Mouse (Mus musculus) gastrocnemius, adult 18-20 months (tissue): ENCODE data around the gene Clec10a. TPM values are rescaled to one million over a fixed set of nuclear protein-coding genes. Genes with fewer than 3 reads are reported as not detected.
A peak's percentile ranks its signal among the peaks of the same experiment; 100 is the strongest.

ENCODE experiments used
- DNase-seq: peaks from one replicate; pipeline ENCODE4 v3.0.0; 2021; ENCODE audit warnings: low spot score
- total RNA-seq, 2 experiments: library from RNA; stranded (reverse); gene quantifications; 2 replicates each; pipeline ENCODE4 v1.2.3; 2021

Gene Clec10a
- total RNA-seq, 2 experiments from 2014 or later: 3.2 to 3.3 TPM

GRCm38 (mm10) chr11:70180496-70180895 is 24.5 kb downstream of the Clec10a start:
- DNase-seq: no peak

- DNase-seq: no peak
These were observed 29.1 kb downstream of the Clec10a start for GRCm38 (mm10) chr11:70185120-70185519.

- DNase-seq: no peak
These were observed 33.5 kb downstream of the Clec10a start for GRCm38 (mm10) chr11:70189319-70190134.

GRCm38 (mm10) chr11:70191188-70191587 is 35.2 kb downstream of the Clec10a start:
- DNase-seq: no peak

- no peak for DNase-seq
These were observed 36.2 kb downstream of the Clec10a start for GRCm38 (mm10) chr11:70192157-70192556.

- DNase-seq: no peak
These were observed 37.6 kb downstream of the Clec10a start for GRCm38 (mm10) chr11:70193354-70194285.

- DNase-seq: no peak
These were observed 42.3 kb downstream of the Clec10a start for GRCm38 (mm10) chr11:70198332-70198731.

GRCm38 (mm10) chr11:70199107-70199506 is 43.1 kb downstream of the Clec10a start:
- DNase-seq: no peak

- no peak for DNase-seq
These were observed 44.1 kb downstream of the Clec10a start for GRCm38 (mm10) chr11:70200036-70200608.

- DNase-seq: peak; percentile 85
These were observed 45.7 kb downstream of the Clec10a start for GRCm38 (mm10) chr11:70201691-70202090.

- no peak for DNase-seq
These were observed 50.8 kb downstream of the Clec10a start for GRCm38 (mm10) chr11:70206801-70207200.

- DNase-seq: no peak
These were observed 51.3 kb downstream of the Clec10a start for GRCm38 (mm10) chr11:70207283-70207682.

GRCm38 (mm10) chr11:70208778-70209388 is 52.9 kb downstream of the Clec10a start:
- no peak for DNase-seq

GRCm38 (mm10) chr11:70210681-70211080 is 54.7 kb downstream of the Clec10a start:
- DNase-seq: no peak

GRCm38 (mm10) chr11:70211972-70212371 is 56.0 kb downstream of the Clec10a start:
- DNase-seq: no peak

GRCm38 (mm10) chr11:70212423-70212822 is 56.4 kb downstream of the Clec10a start, which contains the start of gene Slc16a11:
TSS of gene Slc16a11 (plus strand) at chr11:70212752.
- DNase-seq: no peak

GRCm38 (mm10) chr11:70212896-70213295 is 56.9 kb downstream of the Clec10a start:
- DNase-seq: peak; percentile 75

GRCm38 (mm10) chr11:70213736-70214135 is 57.7 kb downstream of the Clec10a start:
- no peak for DNase-seq

GRCm38 (mm10) chr11:70214191-70214855 is 58.3 kb downstream of the Clec10a start:
- DNase-seq: no peak

GRCm38 (mm10) chr11:70214856-70215209 is 58.8 kb downstream of the Clec10a start:
- DNase-seq: no peak

- no peak for DNase-seq
These were observed 59.3 kb downstream of the Clec10a start for GRCm38 (mm10) chr11:70215301-70215700.
